Mouse (Mus musculus) kidney, postnatal 0 days (tissue): ENCODE data around the gene Wdr38. TPM values are rescaled to one million over a fixed set of nuclear protein-coding genes. Genes with fewer than 3 reads are reported as not detected.

Experiments used
- ATAC-seq: fragments of 200-750 bp; cut with Nextera tagmentation; replicated peaks from 2 replicates; pipeline ENCODE4 v1.8.0; 2017; ENCODE audit warnings: low read depth, moderate number of reproducible peaks, moderate TSS enrichment, moderate library complexity; ENCODE audit not compliant: low FRiP score
- DNase-seq: peaks from one replicate; pipeline ENCODE4 v3.0.0-alpha.2; 2016; ENCODE audit warnings: low spot score
- H3K27ac ChIP-seq: fragments of 300-500 bp; sonication (generic); 2 replicates; pipeline ENCODE4 v1.5.1; 2014; ENCODE audit warnings: mild to moderate bottlenecking
- H3K27me3 ChIP-seq: fragments of 300-500 bp; sonication (generic); 2 replicates; pipeline ENCODE4 v1.6.1; 2014; ENCODE audit warnings: low read length, mixed read lengths; ENCODE audit not compliant: insufficient read depth
- H3K36me3 ChIP-seq: fragments of 300-500 bp; sonication (generic); 2 replicates; pipeline ENCODE4 v1.6.1; 2014; ENCODE audit warnings: low read length, mixed read lengths; ENCODE audit not compliant: insufficient read depth
- H3K4me1 ChIP-seq: fragments of 300-500 bp; sonication (generic); replicated peaks from 2 replicates; pipeline ENCODE4 v1.6.1; 2014; ENCODE audit warnings: antibody characterized with exemption, low read length, mixed read lengths; ENCODE audit not compliant: insufficient read depth
- H3K4me2 ChIP-seq: fragments of 300-500 bp; sonication (generic); 2 replicates; pipeline ENCODE4 v1.6.1; 2014; ENCODE audit warnings: mild to moderate bottlenecking, low read length, moderate library complexity, mixed read lengths
- H3K4me3 ChIP-seq: fragments of 300-500 bp; sonication (generic); replicated peaks from 2 replicates; pipeline ENCODE4 v1.5.1; 2014; ENCODE audit warnings: low read depth, low read length
- H3K9ac ChIP-seq: fragments of 300-500 bp; sonication (generic); 2 replicates; pipeline ENCODE4 v1.6.1; 2014; ENCODE audit warnings: low read depth, low read length
- H3K9me3 ChIP-seq: fragments of 300-500 bp; sonication (generic); replicated peaks from 2 replicates; pipeline ENCODE4 v1.6.1; 2016; ENCODE audit warnings: low read length, inconsistent platforms, mixed read lengths
- CTCF ChIP-seq: IDR thresholded peaks from 2 replicates; pipeline ENCODE4 v1.5.1; 2016; ENCODE audit warnings: antibody characterized with exemption, low read depth, mild to moderate bottlenecking, moderate library complexity
- WGBS: fragments of 180-500 bp; shearing (Covaris S2); extraction: QIAGEN DNeasy Blood & Tissue Kit; methylation state at CpG from one replicate; pipeline ENCODE4 v1.1.7; 2014; 5-methylcytosine and 5-hydroxymethylcytosine counted together
- polyA plus RNA-seq: library from polyadenylated mRNA; unstranded; fragments of >200 nt; fragmentation: Nextera tagmentation; extraction: Ambion mirVana; gene quantifications from 2 replicates; pipeline ENCODE4 v1.2.1, GENCODE M21; 2015

Wdr38 gene
- polyA plus RNA-seq, 1 experiment from 2014 or later, result 1.5 TPM

- ATAC-seq (no peak), DNase-seq (no peak)
- no peaks in the 10 kb centered on the region for H3K36me3 ChIP-seq
- WGBS, result 84% methylated on average over 20 of the region's 21 CpGs
- no peaks in the 10 kb centered on the region for H3K27me3 ChIP-seq
- no peaks in the 10 kb centered on the region for H3K4me1 ChIP-seq
- no peak overlapping the region for H3K4me3 ChIP-seq
- H3K4me2 ChIP-seq, result no peak overlapping the region
- TF ChIP-seq CTCF, result no peak
- no peak overlapping the region for H3K9ac ChIP-seq
- H3K27ac ChIP-seq, result no peak overlapping the region
- H3K9me3 ChIP-seq, result no peaks in the 10 kb centered on the region
Measured at GRCm38 (mm10) chr2:38975941-38976805, 21.1 kb upstream of the Wdr38 start.

- no peak overlapping the region for H3K4me2 ChIP-seq
- H3K9ac ChIP-seq, result no peak overlapping the region
- no peak for DNase-seq
- no peaks in the 10 kb centered on the region for H3K36me3 ChIP-seq
- H3K27ac ChIP-seq, result no peak overlapping the region
- no peak for TF ChIP-seq CTCF
- H3K27me3 ChIP-seq, result no peaks in the 10 kb centered on the region
- no peaks in the 10 kb centered on the region for H3K4me1 ChIP-seq
- H3K9me3 ChIP-seq, result no peaks in the 10 kb centered on the region
- ATAC-seq, result no peak
- no peak overlapping the region for H3K4me3 ChIP-seq
- 78% methylated on average over 4 of the region's 4 CpGs for WGBS
Measured at GRCm38 (mm10) chr2:38977837-38978236, 19.4 kb upstream of the Wdr38 start.

GRCm38 (mm10) chr2:38983456-38983855, 13.8 kb upstream of the Wdr38 start:
- Histone ChIP-seq H3K4me2 (no peak overlapping the region), H3K36me3 (no peaks in the 10 kb centered on the region), H3K9ac (no peak overlapping the region), H3K9me3 (no peaks in the 10 kb centered on the region), H3K27me3 (no peaks in the 10 kb centered on the region), H3K4me1 (no peaks in the 10 kb centered on the region), H3K4me3 (no peak overlapping the region), H3K27ac (no peak overlapping the region)
- ATAC-seq, result no peak
- DNase-seq, result no peak
- WGBS, result 97% methylated on average over 2 of the region's 2 CpGs
- peak; percentile 41; the same call in 1 of the 2 replicates for TF ChIP-seq CTCF

GRCm38 (mm10) chr2:38986580-38986979, 10.7 kb upstream of the Wdr38 start:
- TF ChIP-seq CTCF, result no peak
- no peak for DNase-seq
- H3K4me2 ChIP-seq, result no peak overlapping the region
- no peak overlapping the region for H3K4me3 ChIP-seq
- WGBS, result 65% methylated on average over 3 of the region's 3 CpGs
- no peaks in the 10 kb centered on the region for H3K27me3 ChIP-seq
- no peaks in the 10 kb centered on the region for H3K4me1 ChIP-seq
- H3K9me3 ChIP-seq, result no peaks in the 10 kb centered on the region
- no peak overlapping the region for H3K27ac ChIP-seq
- ATAC-seq, result no peak
- no peaks in the 10 kb centered on the region for H3K36me3 ChIP-seq
- H3K9ac ChIP-seq, result no peak overlapping the region

- DNase-seq (no peak), ATAC-seq (no peak)
- H3K4me1 ChIP-seq, result no peaks in the 10 kb centered on the region
- no peaks in the 10 kb centered on the region for H3K27me3 ChIP-seq
- no peak for TF ChIP-seq CTCF
- H3K9ac ChIP-seq, result no peak overlapping the region
- no peaks in the 10 kb centered on the region for H3K9me3 ChIP-seq
- H3K4me3 ChIP-seq, result no peak overlapping the region
- no peak overlapping the region for H3K27ac ChIP-seq
- 53% methylated on average over 1 of the region's 1 CpGs for WGBS
- no peaks in the 10 kb centered on the region for H3K36me3 ChIP-seq
- no peak overlapping the region for H3K4me2 ChIP-seq
Measured at GRCm38 (mm10) chr2:38987371-38987770, 9.9 kb upstream of the Wdr38 start.

- Histone ChIP-seq H3K4me2 (no peak overlapping the region), H3K27ac (no peak overlapping the region), H3K36me3 (no peaks in the 10 kb centered on the region), H3K27me3 (no peaks in the 10 kb centered on the region), H3K9ac (no peak overlapping the region), H3K9me3 (no peaks in the 10 kb centered on the region), H3K4me1 (no peaks in the 10 kb centered on the region), H3K4me3 (no peak overlapping the region)
- ATAC-seq (no peak), DNase-seq (no peak)
- 82% methylated on average over 6 of the region's 6 CpGs for WGBS
- no peak for TF ChIP-seq CTCF
Measured at GRCm38 (mm10) chr2:38987803-38988510, 9.3 kb upstream of the Wdr38 start.
